Mouse (Mus musculus): ENCODE data around the gene Sqstm1. TPM values are rescaled to one million over a fixed set of nuclear protein-coding genes. Genes with fewer than 3 reads are reported as not detected.

The Sqstm1 gene
- polyA plus RNA-seq, 1 experiment from 2014 or later: 176 TPM

DNA sequence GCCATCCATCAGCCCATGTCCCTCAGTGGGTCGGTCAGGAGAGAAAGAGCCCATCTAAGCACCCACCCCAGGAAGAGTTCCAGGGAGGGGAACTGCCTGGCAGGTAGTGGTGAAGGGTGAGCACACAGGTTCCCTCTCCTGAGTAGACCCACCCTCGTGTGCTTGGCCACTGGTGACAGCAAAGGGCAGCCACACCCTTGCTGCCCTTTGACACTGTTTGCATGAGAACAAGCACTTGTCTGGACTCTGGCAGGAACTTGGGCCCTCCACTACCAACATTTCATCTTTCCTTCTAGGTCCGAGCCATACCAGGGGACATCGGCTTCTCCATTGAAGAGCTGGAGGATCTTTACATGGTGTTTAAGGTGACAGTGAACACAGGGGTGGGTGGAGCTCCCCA, 51.3 kb downstream of the Sqstm1 start:
- Histone ChIP-seq H3K9me3 (ENCODE audit: control insufficient read depth, low read length) (no peaks in the 10 kb centered on the region), H3K4me1 (replicated peaks; ENCODE audit: control insufficient read depth, insufficient read depth, low read length) (peaks cover 4% of the 10 kb centered on the region; the same call in 1 of the 2 replicates), H3K27ac (ENCODE audit: low read depth, low read length) (no peak overlapping the region), H3K9ac (ENCODE audit: low read depth, low read length) (no peak overlapping the region), H3K36me3 (ENCODE audit: control insufficient read depth, insufficient read depth, low read length) (peaks cover 41% of the 10 kb centered on the region), H3K4me2 (no peak overlapping the region), H3K4me3 (ENCODE audit: low read depth, low read length) (no peak overlapping the region), H3K27me3 (replicated peaks; ENCODE audit: control insufficient read depth, insufficient read depth, low read length) (no peaks in the 10 kb centered on the region)
- DNase-seq (ENCODE audit: low spot score): no peak
- 77% methylated on average over 4 of the region's 4 CpGs for WGBS
- ATAC-seq (replicated peaks; ENCODE audit: low FRiP score): no peak

- H3K27ac ChIP-seq (ENCODE audit: low read depth, low read length): no peak overlapping the region
- no peak for DNase-seq (ENCODE audit: low spot score)
- no peak for ATAC-seq (replicated peaks; ENCODE audit: low FRiP score)
- 83% methylated on average over 7 of the region's 7 CpGs for WGBS
- H3K4me1 ChIP-seq (replicated peaks; ENCODE audit: control insufficient read depth, insufficient read depth, low read length): peaks cover 4% of the 10 kb centered on the region; the same call in 1 of the 2 replicates
- peaks cover 38% of the 10 kb centered on the region for H3K36me3 ChIP-seq (ENCODE audit: control insufficient read depth, insufficient read depth, low read length)
- no peaks in the 10 kb centered on the region for H3K9me3 ChIP-seq (ENCODE audit: control insufficient read depth, low read length)
- no peak overlapping the region for H3K4me3 ChIP-seq (ENCODE audit: low read depth, low read length)
- no peak overlapping the region for H3K9ac ChIP-seq (ENCODE audit: low read depth, low read length)
- H3K27me3 ChIP-seq (replicated peaks; ENCODE audit: control insufficient read depth, insufficient read depth, low read length): no peaks in the 10 kb centered on the region
- H3K4me2 ChIP-seq: no peak overlapping the region
These were observed 52.3 kb downstream of the Sqstm1 start for GRCm38 (mm10) chr11:50158346-50158745.

DNA sequence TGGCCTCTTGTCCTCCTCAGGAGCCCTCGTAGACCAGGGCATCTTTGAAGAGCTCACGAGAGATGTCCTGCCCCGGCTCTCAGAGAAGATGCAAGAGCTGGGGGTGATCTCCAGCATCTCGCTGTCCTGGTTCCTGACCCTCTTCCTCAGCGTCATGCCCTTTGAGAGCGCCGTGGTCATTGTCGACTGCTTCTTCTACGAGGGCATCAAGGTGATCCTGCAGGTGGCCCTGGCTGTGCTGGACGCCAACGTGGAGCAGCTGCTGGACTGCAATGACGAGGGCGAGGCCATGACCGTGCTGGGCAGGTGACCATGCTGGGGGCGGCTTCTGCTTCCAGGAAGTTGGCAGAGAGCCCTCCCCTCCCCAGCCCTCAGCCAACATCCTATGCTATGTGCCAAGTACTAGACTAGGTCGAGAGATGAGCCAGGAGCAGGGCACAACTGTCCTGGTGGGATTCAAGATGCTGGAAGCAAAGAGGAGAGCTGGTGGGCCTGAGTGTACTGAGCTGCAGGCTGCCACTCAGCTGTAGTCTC, 53.8 kb downstream of the Sqstm1 start:
- ATAC-seq (replicated peaks; ENCODE audit: low FRiP score): no peak
- 93% methylated on average over 16 of the region's 16 CpGs for WGBS

GRCm38 (mm10) chr11:50155785-50156184, 54.8 kb downstream of the Sqstm1 start:
- ATAC-seq (replicated peaks; ENCODE audit: low FRiP score) (no peak), DNase-seq (ENCODE audit: low spot score) (no peak)
- Histone ChIP-seq H3K4me1 (replicated peaks; ENCODE audit: control insufficient read depth, insufficient read depth, low read length) (no peaks in the 10 kb centered on the region; the same call in 1 of the 2 replicates), H3K4me2 (no peak overlapping the region), H3K9me3 (ENCODE audit: control insufficient read depth, low read length) (no peaks in the 10 kb centered on the region), H3K4me3 (ENCODE audit: low read depth, low read length) (no peak overlapping the region), H3K36me3 (ENCODE audit: control insufficient read depth, insufficient read depth, low read length) (peaks cover 55% of the 10 kb centered on the region), H3K9ac (ENCODE audit: low read depth, low read length) (no peak overlapping the region), H3K27me3 (replicated peaks; ENCODE audit: control insufficient read depth, insufficient read depth, low read length) (no peaks in the 10 kb centered on the region), H3K27ac (ENCODE audit: low read depth, low read length) (no peak overlapping the region)
- 87% methylated on average over 2 of the region's 2 CpGs for WGBS

More for the DNA sequence above, 53.8 kb downstream of the Sqstm1 start:
- no peaks in the 10 kb centered on the region for H3K9me3 ChIP-seq (ENCODE audit: control insufficient read depth, low read length)
- no peak overlapping the region for H3K27ac ChIP-seq (ENCODE audit: low read depth, low read length)
- peaks cover 4% of the 10 kb centered on the region; the same call in 1 of the 2 replicates for H3K4me1 ChIP-seq (replicated peaks; ENCODE audit: control insufficient read depth, insufficient read depth, low read length)
- no peaks in the 10 kb centered on the region for H3K27me3 ChIP-seq (replicated peaks; ENCODE audit: control insufficient read depth, insufficient read depth, low read length)
- no peak for DNase-seq (ENCODE audit: low spot score)
- H3K9ac ChIP-seq (ENCODE audit: low read depth, low read length): no peak overlapping the region
- H3K4me3 ChIP-seq (ENCODE audit: low read depth, low read length): no peak overlapping the region
- H3K36me3 ChIP-seq (ENCODE audit: control insufficient read depth, insufficient read depth, low read length): peaks cover 49% of the 10 kb centered on the region
- H3K4me2 ChIP-seq: no peak overlapping the region

GRCm38 (mm10) chr11:50154777-50155520, 55.7 kb downstream of the Sqstm1 start:
- no peak for DNase-seq (ENCODE audit: low spot score)

GRCm38 (mm10) chr11:50154166-50154565, 56.5 kb downstream of the Sqstm1 start:
- no peaks in the 10 kb centered on the region; the same call in 1 of the 2 replicates for H3K4me1 ChIP-seq (replicated peaks; ENCODE audit: control insufficient read depth, insufficient read depth, low read length)
- no peak overlapping the region for H3K4me3 ChIP-seq (ENCODE audit: low read depth, low read length)
- no peak for DNase-seq (ENCODE audit: low spot score)
- WGBS: 80% methylated on average over 9 of the region's 9 CpGs
- H3K9ac ChIP-seq (ENCODE audit: low read depth, low read length): no peak overlapping the region
- ATAC-seq (replicated peaks; ENCODE audit: low FRiP score): no peak
- H3K9me3 ChIP-seq (ENCODE audit: control insufficient read depth, low read length): no peaks in the 10 kb centered on the region
- no peak overlapping the region for H3K27ac ChIP-seq (ENCODE audit: low read depth, low read length)
- peaks cover 64% of the 10 kb centered on the region for H3K36me3 ChIP-seq (ENCODE audit: control insufficient read depth, insufficient read depth, low read length)
- H3K4me2 ChIP-seq: no peak overlapping the region
- H3K27me3 ChIP-seq (replicated peaks; ENCODE audit: control insufficient read depth, insufficient read depth, low read length): no peaks in the 10 kb centered on the region

More at GRCm38 (mm10) chr11:50154777-50155520, 55.7 kb downstream of the Sqstm1 start:
- no peak for ATAC-seq (replicated peaks; ENCODE audit: low FRiP score)
- WGBS: 86% methylated on average over 12 of the region's 12 CpGs
- no peaks in the 10 kb centered on the region for H3K9me3 ChIP-seq (ENCODE audit: control insufficient read depth, low read length)
- no peaks in the 10 kb centered on the region; the same call in 1 of the 2 replicates for H3K4me1 ChIP-seq (replicated peaks; ENCODE audit: control insufficient read depth, insufficient read depth, low read length)
- H3K4me2 ChIP-seq: no peak overlapping the region
- H3K9ac ChIP-seq (ENCODE audit: low read depth, low read length): no peak overlapping the region
- no peak overlapping the region for H3K27ac ChIP-seq (ENCODE audit: low read depth, low read length)
- no peak overlapping the region for H3K4me3 ChIP-seq (ENCODE audit: low read depth, low read length)
- no peaks in the 10 kb centered on the region for H3K27me3 ChIP-seq (replicated peaks; ENCODE audit: control insufficient read depth, insufficient read depth, low read length)
- H3K36me3 ChIP-seq (ENCODE audit: control insufficient read depth, insufficient read depth, low read length): peaks cover 62% of the 10 kb centered on the region

GRCm38 (mm10) chr11:50151374-50151773, 59.3 kb downstream of the Sqstm1 start:
- Histone ChIP-seq H3K4me3 (ENCODE audit: low read depth, low read length) (no peak overlapping the region), H3K4me1 (replicated peaks; ENCODE audit: control insufficient read depth, insufficient read depth, low read length) (peaks cover 4% of the 10 kb centered on the region; the same call in 1 of the 2 replicates), H3K27me3 (replicated peaks; ENCODE audit: control insufficient read depth, insufficient read depth, low read length) (no peaks in the 10 kb centered on the region), H3K9me3 (ENCODE audit: control insufficient read depth, low read length) (no peaks in the 10 kb centered on the region), H3K36me3 (ENCODE audit: control insufficient read depth, insufficient read depth, low read length) (peaks cover 44% of the 10 kb centered on the region), H3K27ac (ENCODE audit: low read depth, low read length) (no peak overlapping the region), H3K4me2 (no peak overlapping the region), H3K9ac (ENCODE audit: low read depth, low read length) (no peak overlapping the region)
- no peak for ATAC-seq (replicated peaks; ENCODE audit: low FRiP score)
- 80% methylated on average over 3 of the region's 3 CpGs for WGBS
- no peak for DNase-seq (ENCODE audit: low spot score)

- H3K4me3 ChIP-seq (ENCODE audit: low read depth, low read length): no peak overlapping the region
- H3K9me3 ChIP-seq (ENCODE audit: control insufficient read depth, low read length): no peaks in the 10 kb centered on the region
- WGBS: 80% methylated on average over 9 of the region's 9 CpGs
- peaks cover 55% of the 10 kb centered on the region for H3K36me3 ChIP-seq (ENCODE audit: control insufficient read depth, insufficient read depth, low read length)
- H3K9ac ChIP-seq (ENCODE audit: low read depth, low read length): no peak overlapping the region
- DNase-seq (ENCODE audit: low spot score): no peak
- peaks cover 4% of the 10 kb centered on the region; the same call in 1 of the 2 replicates for H3K4me1 ChIP-seq (replicated peaks; ENCODE audit: control insufficient read depth, insufficient read depth, low read length)
- H3K4me2 ChIP-seq: no peak overlapping the region
- ATAC-seq (replicated peaks; ENCODE audit: low FRiP score): no peak
- H3K27me3 ChIP-seq (replicated peaks; ENCODE audit: control insufficient read depth, insufficient read depth, low read length): no peaks in the 10 kb centered on the region
- H3K27ac ChIP-seq (ENCODE audit: low read depth, low read length): no peak overlapping the region
These were observed 61.0 kb downstream of the Sqstm1 start for GRCm38 (mm10) chr11:50149603-50150150.

All from liver, embryonic 11.5 days (tissue).